Mouse (Mus musculus): ENCODE data around the gene Tmem30c. TPM values are rescaled to one million over a fixed set of nuclear protein-coding genes. Genes with fewer than 3 reads are reported as not detected.

Tmem30c gene
- polyA plus RNA-seq (2014; fragmentation: Nextera tagmentation; extraction: Ambion mirVana), result 0.10 TPM in 1 of 2 replicates, not detected in the other

GRCm38 (mm10) chr16:57292765-57293164 lies at the start of gene Tmem30c:
Gene Tmem30c, minus strand, starts transcription at chr16:57292865.
- ATAC-seq (replicated peaks; ENCODE audit: insufficient number of reproducible peaks, low FRiP score, low TSS enrichment), result no peak
- H3K27ac ChIP-seq (ENCODE audit: low read depth, low read length), result no peak within 1 kb of the TSS
- no peaks in the 10 kb centered on the region for H3K4me1 ChIP-seq (ENCODE audit: control insufficient read depth, insufficient read depth, low read length)
- H3K36me3 ChIP-seq (ENCODE audit: control insufficient read depth, insufficient read depth, low read length), result no peaks in the 10 kb centered on the region
- no peaks in the 10 kb centered on the region for H3K9me3 ChIP-seq (replicated peaks; ENCODE audit: control insufficient read depth, low read length)
- H3K4me2 ChIP-seq, result no peak within 1 kb of the TSS
- H3K27me3 ChIP-seq (ENCODE audit: control insufficient read depth, insufficient read depth, low read length), result no peaks in the 10 kb centered on the region
- 64% methylated on average over 2 of the region's 2 CpGs for WGBS (ENCODE audit: insufficient replicate concordance)
- no peak within 1 kb of the TSS for H3K4me3 ChIP-seq (ENCODE audit: low read depth, low read length)
- no peak within 1 kb of the TSS for H3K9ac ChIP-seq (ENCODE audit: low read depth, low read length)

GRCm38 (mm10) chr16:57340613-57340898 lies 47.9 kb upstream of the Tmem30c start:
- H3K4me2 ChIP-seq, result no peak overlapping the region
- H3K4me3 ChIP-seq (ENCODE audit: low read depth, low read length), result no peak overlapping the region
- H3K27ac ChIP-seq (ENCODE audit: low read depth, low read length), result no peak overlapping the region
- ATAC-seq (replicated peaks; ENCODE audit: insufficient number of reproducible peaks, low FRiP score, low TSS enrichment), result no peak
- 66% methylated on average over 5 of the region's 5 CpGs for WGBS (ENCODE audit: insufficient replicate concordance)
- no peak overlapping the region for H3K9ac ChIP-seq (ENCODE audit: low read depth, low read length)
- no peaks in the 10 kb centered on the region for H3K27me3 ChIP-seq (ENCODE audit: control insufficient read depth, insufficient read depth, low read length)
- H3K36me3 ChIP-seq (ENCODE audit: control insufficient read depth, insufficient read depth, low read length), result no peaks in the 10 kb centered on the region
- no peaks in the 10 kb centered on the region for H3K9me3 ChIP-seq (replicated peaks; ENCODE audit: control insufficient read depth, low read length)
- H3K4me1 ChIP-seq (ENCODE audit: control insufficient read depth, insufficient read depth, low read length), result no peaks in the 10 kb centered on the region

- H3K9ac ChIP-seq (ENCODE audit: low read depth, low read length), result no peak overlapping the region
- no peaks in the 10 kb centered on the region for H3K9me3 ChIP-seq (replicated peaks; ENCODE audit: control insufficient read depth, low read length)
- H3K4me2 ChIP-seq, result no peak overlapping the region
- no peak overlapping the region for H3K4me3 ChIP-seq (ENCODE audit: low read depth, low read length)
- no peaks in the 10 kb centered on the region for H3K4me1 ChIP-seq (ENCODE audit: control insufficient read depth, insufficient read depth, low read length)
- no peaks in the 10 kb centered on the region for H3K36me3 ChIP-seq (ENCODE audit: control insufficient read depth, insufficient read depth, low read length)
- H3K27me3 ChIP-seq (ENCODE audit: control insufficient read depth, insufficient read depth, low read length), result no peaks in the 10 kb centered on the region
- 80% methylated on average over 8 of the region's 8 CpGs for WGBS (ENCODE audit: insufficient replicate concordance)
- no peak for ATAC-seq (replicated peaks; ENCODE audit: insufficient number of reproducible peaks, low FRiP score, low TSS enrichment)
- no peak overlapping the region for H3K27ac ChIP-seq (ENCODE audit: low read depth, low read length)
These were observed 47.3 kb upstream of the Tmem30c start for GRCm38 (mm10) chr16:57339765-57340612.

- Histone ChIP-seq H3K4me2 (no peak overlapping the region), H3K27me3 (ENCODE audit: control insufficient read depth, insufficient read depth, low read length) (no peaks in the 10 kb centered on the region), H3K9me3 (replicated peaks; ENCODE audit: control insufficient read depth, low read length) (no peaks in the 10 kb centered on the region), H3K4me3 (ENCODE audit: low read depth, low read length) (no peak overlapping the region), H3K4me1 (ENCODE audit: control insufficient read depth, insufficient read depth, low read length) (no peaks in the 10 kb centered on the region), H3K27ac (ENCODE audit: low read depth, low read length) (no peak overlapping the region), H3K36me3 (ENCODE audit: control insufficient read depth, insufficient read depth, low read length) (no peaks in the 10 kb centered on the region), H3K9ac (ENCODE audit: low read depth, low read length) (no peak overlapping the region)
- no peak for ATAC-seq (replicated peaks; ENCODE audit: insufficient number of reproducible peaks, low FRiP score, low TSS enrichment)
- WGBS (ENCODE audit: insufficient replicate concordance), result 70% methylated on average over 11 of the region's 11 CpGs
These were observed 44.2 kb upstream of the Tmem30c start for GRCm38 (mm10) chr16:57336770-57337423.

GRCm38 (mm10) chr16:57332301-57332700 lies 39.6 kb upstream of the Tmem30c start:
- H3K4me1 ChIP-seq (ENCODE audit: control insufficient read depth, insufficient read depth, low read length), result no peaks in the 10 kb centered on the region
- H3K9me3 ChIP-seq (replicated peaks; ENCODE audit: control insufficient read depth, low read length), result no peaks in the 10 kb centered on the region
- ATAC-seq (replicated peaks; ENCODE audit: insufficient number of reproducible peaks, low FRiP score, low TSS enrichment), result no peak
- no peak overlapping the region for H3K4me2 ChIP-seq
- H3K27ac ChIP-seq (ENCODE audit: low read depth, low read length), result no peak overlapping the region
- 71% methylated on average over 7 of the region's 7 CpGs for WGBS (ENCODE audit: insufficient replicate concordance)
- H3K9ac ChIP-seq (ENCODE audit: low read depth, low read length), result no peak overlapping the region
- H3K36me3 ChIP-seq (ENCODE audit: control insufficient read depth, insufficient read depth, low read length), result no peaks in the 10 kb centered on the region
- no peaks in the 10 kb centered on the region for H3K27me3 ChIP-seq (ENCODE audit: control insufficient read depth, insufficient read depth, low read length)
- no peak overlapping the region for H3K4me3 ChIP-seq (ENCODE audit: low read depth, low read length)

- no peaks in the 10 kb centered on the region for H3K36me3 ChIP-seq (ENCODE audit: control insufficient read depth, insufficient read depth, low read length)
- H3K4me3 ChIP-seq (ENCODE audit: low read depth, low read length), result no peak overlapping the region
- no peaks in the 10 kb centered on the region for H3K27me3 ChIP-seq (ENCODE audit: control insufficient read depth, insufficient read depth, low read length)
- H3K4me1 ChIP-seq (ENCODE audit: control insufficient read depth, insufficient read depth, low read length), result no peaks in the 10 kb centered on the region
- H3K4me2 ChIP-seq, result no peak overlapping the region
- H3K9ac ChIP-seq (ENCODE audit: low read depth, low read length), result no peak overlapping the region
- ATAC-seq (replicated peaks; ENCODE audit: insufficient number of reproducible peaks, low FRiP score, low TSS enrichment), result no peak
- no peak overlapping the region for H3K27ac ChIP-seq (ENCODE audit: low read depth, low read length)
- no peaks in the 10 kb centered on the region for H3K9me3 ChIP-seq (replicated peaks; ENCODE audit: control insufficient read depth, low read length)
- WGBS (ENCODE audit: insufficient replicate concordance), result 75% methylated on average over 2 of the region's 2 CpGs
These were observed 37.4 kb upstream of the Tmem30c start for GRCm38 (mm10) chr16:57330111-57330510.

- Histone ChIP-seq H3K36me3 (ENCODE audit: control insufficient read depth, insufficient read depth, low read length) (no peaks in the 10 kb centered on the region), H3K9me3 (replicated peaks; ENCODE audit: control insufficient read depth, low read length) (no peaks in the 10 kb centered on the region), H3K4me1 (ENCODE audit: control insufficient read depth, insufficient read depth, low read length) (no peaks in the 10 kb centered on the region), H3K4me2 (no peak overlapping the region), H3K9ac (ENCODE audit: low read depth, low read length) (no peak overlapping the region), H3K27me3 (ENCODE audit: control insufficient read depth, insufficient read depth, low read length) (no peaks in the 10 kb centered on the region), H3K27ac (ENCODE audit: low read depth, low read length) (no peak overlapping the region), H3K4me3 (ENCODE audit: low read depth, low read length) (no peak overlapping the region)
- no peak for ATAC-seq (replicated peaks; ENCODE audit: insufficient number of reproducible peaks, low FRiP score, low TSS enrichment)
- 84% methylated on average over 8 of the region's 8 CpGs for WGBS (ENCODE audit: insufficient replicate concordance)
These were observed 36.4 kb upstream of the Tmem30c start for GRCm38 (mm10) chr16:57329028-57329427.

GRCm38 (mm10) chr16:57326996-57327395 lies 34.3 kb upstream of the Tmem30c start:
- Histone ChIP-seq H3K4me1 (ENCODE audit: control insufficient read depth, insufficient read depth, low read length) (no peaks in the 10 kb centered on the region), H3K36me3 (ENCODE audit: control insufficient read depth, insufficient read depth, low read length) (no peaks in the 10 kb centered on the region), H3K27ac (ENCODE audit: low read depth, low read length) (no peak overlapping the region), H3K9me3 (replicated peaks; ENCODE audit: control insufficient read depth, low read length) (no peaks in the 10 kb centered on the region), H3K9ac (ENCODE audit: low read depth, low read length) (no peak overlapping the region), H3K4me2 (no peak overlapping the region), H3K27me3 (ENCODE audit: control insufficient read depth, insufficient read depth, low read length) (no peaks in the 10 kb centered on the region), H3K4me3 (ENCODE audit: low read depth, low read length) (no peak overlapping the region)
- ATAC-seq (replicated peaks; ENCODE audit: insufficient number of reproducible peaks, low FRiP score, low TSS enrichment), result no peak
- WGBS (ENCODE audit: insufficient replicate concordance), result 69% methylated on average over 7 of the region's 7 CpGs

Data from heart, embryonic 11.5 days (tissue).